Mouse (Mus musculus) layer of hippocampus, postnatal 14 days (tissue): ENCODE measurements around the gene Olfr316. TPM values are rescaled to one million over a fixed set of nuclear protein-coding genes. Genes with fewer than 3 reads are reported as not detected.

ENCODE experiments used
- DNase-seq, 2 experiments: peaks; one replicate each; pipeline ENCODE4 v3.0.0; 2021 to 2022; ENCODE audit warnings: low spot score in 2 of 2, mixed read lengths in 1 of 2
- total RNA-seq, 2 experiments: library from RNA; stranded (reverse); gene quantifications; 2 replicates each; pipeline ENCODE4 v1.2.3; 2021

The Olfr316 gene
- total RNA-seq, 2 experiments from 2014 or later: 0.31 to 0.37 TPM

DNA sequence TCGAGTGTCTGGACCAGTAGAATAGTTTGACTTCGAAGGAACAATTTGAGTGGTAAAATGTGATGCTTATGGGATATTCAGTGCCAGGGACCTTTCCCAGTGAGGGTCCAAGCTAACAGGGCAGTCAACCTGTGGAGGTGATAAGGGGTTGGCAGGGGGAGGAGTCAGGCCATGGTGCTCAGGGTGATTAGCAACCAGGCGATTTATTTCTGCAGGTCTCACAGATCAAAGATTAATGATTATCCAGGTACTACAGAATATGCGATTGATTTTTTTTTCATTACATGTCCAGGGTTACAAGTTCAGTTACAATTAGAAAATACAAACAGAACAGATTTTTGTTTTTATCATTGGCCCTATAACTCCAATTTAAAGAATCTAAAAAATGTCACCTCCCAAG, 51.3 kb downstream of the Olfr316 start:
- DNase-seq: no peak

DNA sequence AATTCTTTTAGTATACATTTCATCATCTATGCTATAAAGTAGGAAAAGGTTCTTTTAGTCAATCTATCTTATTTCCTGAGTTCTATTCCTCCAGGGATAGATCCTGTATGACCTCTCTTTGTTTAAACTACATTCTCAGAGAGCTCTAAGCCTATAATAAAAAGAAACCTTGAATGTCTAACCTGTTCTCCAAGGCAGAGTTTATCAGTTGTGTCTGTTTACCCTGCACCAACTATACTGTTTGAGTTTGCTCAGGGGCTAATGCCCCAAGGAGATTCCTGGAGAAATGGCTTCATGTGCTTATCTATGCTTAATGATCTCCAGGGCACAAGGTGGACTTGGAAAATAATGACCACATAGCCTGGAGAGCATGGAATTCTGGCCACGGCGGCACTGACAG, 51.9 kb downstream of the Olfr316 start:
- no peak for DNase-seq

Other genes starting within 250 kb of the Olfr316 start
- gene Olfr330, start 217.9 kb upstream of the Olfr316 start, total RNA-seq: not detected
- gene Olfr329-ps, start 206.3 kb upstream of the Olfr316 start, total RNA-seq: not detected
- gene Olfr328, start 197.1 kb upstream of the Olfr316 start, total RNA-seq: under 1 TPM in 1 of 2 experiments, not detected in 1; 0.18 TPM
- gene Olfr224, start 182.2 kb upstream of the Olfr316 start, total RNA-seq: not detected
- not detected for gene Olfr325, start 175.0 kb upstream of the Olfr316 start, total RNA-seq
- not detected for gene Olfr324, start 157.6 kb upstream of the Olfr316 start, total RNA-seq
- not detected for gene 2210407C18Rik, start 136.7 kb upstream of the Olfr316 start, total RNA-seq
- gene Olfr323, start 122.2 kb upstream of the Olfr316 start, total RNA-seq: not detected
- not detected for gene Trim58, start 112.3 kb upstream of the Olfr316 start, total RNA-seq
- gene Olfr322, start 94.0 kb upstream of the Olfr316 start, total RNA-seq: not detected
- not detected for gene Olfr320, start 71.6 kb upstream of the Olfr316 start, total RNA-seq
- gene Olfr319, start 53.6 kb upstream of the Olfr316 start, total RNA-seq: not detected
- gene Olfr318, start 28.7 kb upstream of the Olfr316 start, total RNA-seq: under 1 TPM; 0.09 to 0.17 TPM
- gene Olfr317, start 13.5 kb upstream of the Olfr316 start, total RNA-seq: under 1 TPM; 0.24 to 0.28 TPM
- gene Olfr315, start 20.5 kb downstream of the Olfr316 start, total RNA-seq: not detected
- gene Olfr314, start 30.2 kb downstream of the Olfr316 start, total RNA-seq: not detected
- 1 to 10 TPM; 6.0 to 6.1 TPM for gene Fam183b, start 49.2 kb downstream of the Olfr316 start, total RNA-seq
- not detected for gene Olfr313, start 62.3 kb downstream of the Olfr316 start, total RNA-seq
- gene Olfr312, start 76.5 kb downstream of the Olfr316 start, total RNA-seq: not detected
- gene Olfr311, start 86.5 kb downstream of the Olfr316 start, total RNA-seq: not detected
- gene Gm12258, start 94.4 kb downstream of the Olfr316 start, total RNA-seq: 10 to 100 TPM; 16.7 to 18.5 TPM
- gene 2810021J22Rik, start 114.5 kb downstream of the Olfr316 start, total RNA-seq: 10 to 100 TPM in 1 of 2 experiments, 1 to 10 TPM in 1; 6.8 to 12.1 TPM
- gene Zfp39, start 151.5 kb downstream of the Olfr316 start, total RNA-seq: 1 to 10 TPM; 8.8 to 8.9 TPM
- gene Btnl10, start 165.2 kb downstream of the Olfr316 start, total RNA-seq: under 1 TPM; 0.12 to 0.29 TPM
- 100 to 1,000 TPM; 501 to 506 TPM for gene Rnf187, start 186.2 kb downstream of the Olfr316 start, total RNA-seq
- 100 to 1,000 TPM; 117 to 123 TPM for gene Hist3h2ba, start 196.2 kb downstream of the Olfr316 start, total RNA-seq
- 10 to 100 TPM; 59.7 to 62.5 TPM for gene Hist3h2a, start 202.0 kb downstream of the Olfr316 start, total RNA-seq
- gene Trim17, start 202.0 kb downstream of the Olfr316 start, total RNA-seq: 1 to 10 TPM; 3.8 to 4.0 TPM
- gene Trim11, start 225.4 kb downstream of the Olfr316 start, total RNA-seq: 10 to 100 TPM; 25.5 to 27.9 TPM